Mouse (Mus musculus) cerebellum, adult 11 months (tissue): ENCODE results near the gene Fgd1.
A peak's percentile ranks its signal among the peaks of the same experiment; 100 is the strongest.

Experiments used
- DNase-seq: peaks from one replicate; pipeline ENCODE4 v3.0.0; 2022

Gene Fgd1

GRCm38 (mm10) chrX:151096171-151097058, 50.5 kb downstream of the Fgd1 start, which contains the start of gene Tsr2:
Gene Tsr2, minus strand, starts transcription at chrX:151096543.
- peak; percentile 66 for DNase-seq

GRCm38 (mm10) chrX:151107301-151108067, 61.5 kb downstream of the Fgd1 start:
- DNase-seq = no peak

- peak; percentile 19 for DNase-seq
Observed at GRCm38 (mm10) chrX:151116795-151117194, 70.8 kb downstream of the Fgd1 start.

- DNase-seq = no peak
Observed at GRCm38 (mm10) chrX:151117432-151117831, 71.5 kb downstream of the Fgd1 start.

GRCm38 (mm10) chrX:151123933-151124332, 78.0 kb downstream of the Fgd1 start:
- no peak for DNase-seq

GRCm38 (mm10) chrX:151130493-151130892, 84.5 kb downstream of the Fgd1 start:
- DNase-seq = no peak

- no peak for DNase-seq
Observed at GRCm38 (mm10) chrX:151132785-151133184, 86.8 kb downstream of the Fgd1 start.
